Mouse (Mus musculus) cerebellum, adult 9-11 months (tissue): ENCODE data around the gene Nfatc2.

Source experiments
- DNase-seq: peaks from one replicate; pipeline ENCODE4 v3.0.0; 2022

The Nfatc2 gene

DNA sequence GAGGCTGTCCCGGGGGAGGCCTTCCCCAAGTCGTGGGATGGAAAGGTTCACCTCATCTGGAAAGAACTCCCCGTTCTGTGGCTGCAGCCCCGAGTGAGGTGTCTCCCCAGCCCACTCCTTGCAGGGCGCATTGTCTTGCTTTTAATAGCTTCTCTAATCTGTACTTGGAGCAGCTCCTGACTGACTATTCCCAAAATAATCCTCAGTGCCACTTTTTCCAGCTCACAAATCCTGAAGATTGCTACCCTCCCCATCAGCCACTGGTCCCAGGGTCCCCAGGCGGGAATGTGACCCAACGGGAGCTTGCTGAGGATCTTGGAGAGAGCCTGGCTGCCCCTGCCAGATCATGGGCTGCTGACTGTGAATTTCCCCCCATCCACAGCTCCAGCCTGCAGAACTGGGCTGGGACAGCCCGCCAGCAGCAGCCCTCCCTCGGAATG, 6.7 kb upstream of the Nfatc2 start:
- DNase-seq: no peak

DNA sequence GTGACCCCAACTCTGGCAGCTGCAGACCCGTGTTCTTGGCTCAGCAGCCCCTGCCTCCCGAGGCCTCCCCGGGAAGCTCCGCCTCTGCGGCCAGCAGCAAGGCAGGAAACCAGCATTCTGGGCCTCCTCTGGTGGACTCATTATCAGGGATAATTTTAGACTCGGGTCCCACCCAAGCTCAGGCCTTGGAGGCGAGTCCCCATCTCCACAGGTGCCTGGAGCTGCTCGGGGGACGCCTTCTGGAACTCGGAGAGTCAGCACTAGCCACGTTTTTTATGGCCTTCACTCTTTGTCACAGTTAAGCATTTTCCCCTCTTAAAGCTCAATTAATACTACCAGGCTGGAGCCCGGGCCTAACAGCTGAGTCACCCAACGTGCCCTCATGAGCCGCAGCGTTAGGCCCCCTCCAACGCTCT, 3.2 kb upstream of the Nfatc2 start:
- DNase-seq: no peak

DNA sequence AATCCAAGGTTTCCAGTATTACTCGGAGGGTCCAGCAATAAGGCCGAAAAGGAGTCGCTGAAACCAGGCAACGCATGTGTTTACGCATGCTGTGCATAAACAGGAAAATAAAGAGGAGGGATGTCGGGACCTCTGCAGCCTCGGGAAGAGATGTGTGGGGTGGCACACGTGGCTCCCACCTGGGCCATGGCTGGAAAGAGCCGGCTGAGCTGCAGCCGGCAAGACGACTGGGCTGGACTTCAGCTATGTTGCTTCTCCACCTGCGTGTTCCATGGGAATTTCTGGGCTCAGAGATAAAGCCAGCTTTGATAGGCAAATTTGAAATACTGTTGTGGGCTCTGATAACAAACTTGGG, 907 bp upstream of the Nfatc2 start:
- no peak for DNase-seq

DNA sequence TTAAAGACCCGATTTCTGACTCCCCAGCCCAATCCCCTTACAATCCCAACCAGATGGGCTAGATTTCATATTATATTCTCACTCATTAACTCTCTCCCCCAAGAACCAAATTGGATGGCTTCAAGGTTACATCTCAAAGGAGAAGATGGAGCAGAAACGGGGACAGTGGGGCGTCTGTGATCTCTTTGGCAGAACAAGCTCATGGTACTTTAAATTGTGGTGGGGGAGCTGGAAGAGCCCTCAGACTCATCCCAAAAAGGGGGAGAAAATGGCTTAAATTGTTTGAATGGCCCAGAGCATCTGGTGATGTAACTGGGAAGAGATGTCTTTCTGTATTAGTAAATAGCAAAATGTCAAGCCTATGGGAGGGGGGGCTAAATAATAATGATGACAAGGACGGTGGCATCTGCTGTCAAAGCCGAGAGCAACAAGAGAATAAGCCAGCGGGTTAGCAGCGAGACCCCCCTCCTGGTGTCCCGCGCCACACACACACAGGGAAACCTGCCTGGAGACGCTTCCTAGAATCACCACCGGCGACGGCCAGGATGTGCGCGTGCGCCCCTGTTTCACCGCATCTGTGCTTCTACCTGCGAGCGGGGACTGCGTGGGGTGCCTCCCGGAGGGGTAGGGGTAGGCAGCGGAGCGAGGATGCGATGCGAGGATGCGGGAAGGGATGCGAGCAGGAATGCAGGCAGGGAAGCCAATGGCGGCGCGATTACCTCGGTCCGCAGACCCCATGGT, 537 bp downstream of the Nfatc2 start:
- DNase-seq: peak; percentile 45

DNA sequence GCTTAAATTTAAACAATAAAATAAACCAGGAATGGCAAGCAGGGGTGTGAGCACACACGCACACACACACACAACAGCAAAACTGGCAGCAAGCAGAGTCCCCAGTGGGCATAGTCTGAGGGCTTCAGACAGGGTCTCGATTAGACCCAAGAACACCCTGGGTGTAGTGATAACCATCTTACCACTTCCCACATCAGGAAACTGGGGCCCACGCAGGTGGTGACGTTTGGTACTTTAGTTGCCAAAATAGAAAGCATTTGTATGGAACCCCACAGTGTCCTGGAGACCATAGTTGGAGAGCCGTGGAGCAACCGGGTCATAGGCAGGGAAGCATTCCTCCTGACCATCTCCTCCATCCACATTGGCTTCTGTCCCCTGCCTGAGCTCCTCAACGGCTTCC, 5.8 kb downstream of the Nfatc2 start:
- DNase-seq: no peak

DNA sequence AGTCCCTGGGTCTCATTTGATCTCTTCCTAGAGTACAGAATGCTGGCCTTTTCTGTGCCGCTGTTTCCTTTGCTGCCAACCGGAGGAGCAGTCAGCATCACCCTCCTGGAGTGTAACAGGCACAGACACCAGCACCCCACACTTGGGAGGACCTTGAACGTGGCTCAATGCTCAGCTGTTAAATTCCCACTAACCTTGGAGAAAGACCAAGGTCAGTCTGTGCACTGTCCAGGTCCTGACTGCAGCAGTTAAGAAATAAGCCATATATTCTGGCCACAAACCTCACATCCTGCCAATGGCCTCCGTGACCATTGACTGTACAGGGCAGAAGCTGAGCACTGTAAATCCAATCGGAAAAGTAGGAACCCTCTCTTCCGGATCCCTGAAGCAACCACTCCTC, 7.8 kb downstream of the Nfatc2 start:
- DNase-seq: no peak

DNA sequence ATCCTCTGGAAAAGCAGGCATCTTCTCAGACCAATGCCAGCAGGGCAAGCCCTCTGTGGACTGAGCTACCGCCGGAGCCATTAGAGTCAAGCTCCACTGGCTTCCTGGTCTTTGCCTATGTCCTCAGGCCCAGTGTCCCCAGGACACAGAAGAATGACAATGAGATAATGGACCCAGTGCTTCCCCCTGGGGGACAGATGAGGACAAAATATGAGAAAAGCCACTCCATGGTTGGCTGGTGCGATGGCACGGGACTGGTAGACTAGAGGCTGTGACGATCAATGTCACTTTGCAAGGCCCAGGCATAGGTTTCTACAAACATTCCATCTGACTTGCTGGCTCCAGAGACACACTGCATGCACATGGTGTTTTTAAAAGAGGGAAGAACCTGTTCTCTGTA, 8.5 kb downstream of the Nfatc2 start:
- no peak for DNase-seq

DNA sequence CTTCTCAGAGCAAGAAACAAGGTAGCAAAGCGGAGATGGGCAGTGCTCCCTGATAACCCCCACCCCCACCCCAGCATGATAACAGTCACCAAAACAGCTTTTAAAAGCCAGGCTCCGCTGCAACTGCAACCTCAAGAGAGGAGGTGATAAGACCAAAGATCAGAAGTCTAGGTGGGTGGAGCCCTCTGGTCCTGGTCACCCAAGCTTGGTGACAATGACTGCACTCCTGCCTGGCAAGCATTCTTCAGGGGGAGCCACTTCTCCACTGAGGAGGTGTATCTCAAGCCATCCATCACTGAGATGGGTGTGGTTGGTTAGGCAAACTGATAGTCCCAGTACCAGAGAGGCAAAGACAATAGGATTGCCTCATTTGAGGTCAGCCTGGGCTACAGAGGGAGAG, 10.4 kb downstream of the Nfatc2 start:
- no peak for DNase-seq

DNA sequence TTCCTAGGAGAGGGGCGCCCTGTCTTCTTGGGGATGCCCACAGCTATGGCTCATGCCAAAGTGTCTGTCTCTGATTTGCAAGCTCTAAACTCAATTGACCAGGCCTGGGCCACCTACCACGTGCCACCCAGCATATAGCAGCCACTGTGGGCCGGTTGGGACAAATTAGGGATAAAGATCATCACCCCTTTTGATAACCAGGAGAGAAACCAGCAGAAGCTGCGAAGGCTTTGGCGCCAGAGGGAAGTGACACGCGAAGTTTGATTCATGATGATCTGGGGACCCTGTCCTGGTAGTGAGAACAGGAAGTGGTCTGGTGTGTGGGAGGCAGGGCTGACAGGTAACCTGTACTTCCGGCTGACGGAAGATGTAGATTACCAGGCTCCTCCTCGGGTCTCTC, 10.9 kb downstream of the Nfatc2 start:
- no peak for DNase-seq

DNA sequence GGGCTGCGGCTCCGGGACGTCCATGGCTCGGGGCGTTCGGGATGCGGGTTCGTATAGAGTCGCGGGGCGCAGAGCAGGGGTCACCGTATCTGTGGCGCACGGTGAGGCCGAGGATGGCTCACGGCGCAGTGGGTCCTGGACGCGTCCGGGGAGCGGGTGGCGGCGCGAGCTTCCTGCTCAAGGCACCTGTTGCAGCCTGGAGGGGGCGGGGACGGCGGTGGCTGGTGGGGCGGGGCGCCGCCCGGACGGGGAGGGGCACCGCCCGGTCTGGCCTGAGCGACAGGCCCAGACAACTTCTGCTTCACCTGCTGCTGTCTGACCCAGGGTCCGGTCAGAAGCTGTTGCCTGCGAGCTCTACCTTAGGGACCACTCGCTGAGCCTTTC, 11.3 kb downstream of the Nfatc2 start:
- no peak for DNase-seq

DNA sequence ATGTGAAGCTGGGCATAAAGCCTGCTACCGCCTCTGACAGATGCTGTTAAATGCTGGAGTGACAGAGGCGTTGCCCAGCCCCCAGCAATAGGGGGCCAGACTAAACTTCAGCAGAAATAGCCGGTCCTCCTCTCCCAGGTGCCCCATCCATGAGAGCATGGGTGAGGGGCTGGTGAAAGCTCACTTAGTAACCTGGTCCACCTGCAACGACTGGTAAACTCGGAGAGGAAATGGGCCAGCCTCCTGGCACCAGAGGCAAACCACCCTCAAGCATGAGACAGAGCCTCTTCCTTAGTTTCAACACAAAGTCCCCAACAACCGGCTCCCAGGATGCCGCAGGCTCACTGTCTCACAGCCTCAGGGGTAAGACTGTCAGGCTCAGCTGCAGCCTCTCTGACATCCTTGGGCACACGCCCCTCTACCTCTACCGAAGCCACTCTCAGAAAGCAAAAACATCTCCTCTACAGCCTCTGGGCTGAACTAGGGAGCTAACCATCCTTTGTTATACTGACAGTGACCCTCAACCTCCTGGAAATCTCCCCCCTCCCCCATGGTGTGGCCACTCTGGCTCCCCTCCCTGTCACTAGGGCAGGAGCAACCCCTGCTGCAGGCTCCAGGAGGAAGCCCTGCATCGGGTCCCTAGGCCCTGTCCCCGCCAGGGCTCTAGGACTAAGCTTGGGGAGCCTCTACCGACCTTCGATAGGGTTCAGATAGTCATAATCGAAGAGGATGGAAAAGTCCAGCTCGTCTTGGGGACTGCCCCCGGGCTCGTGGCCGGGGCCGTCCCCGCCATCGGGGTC, 11.9 kb downstream of the Nfatc2 start:
- DNase-seq: no peak

DNA sequence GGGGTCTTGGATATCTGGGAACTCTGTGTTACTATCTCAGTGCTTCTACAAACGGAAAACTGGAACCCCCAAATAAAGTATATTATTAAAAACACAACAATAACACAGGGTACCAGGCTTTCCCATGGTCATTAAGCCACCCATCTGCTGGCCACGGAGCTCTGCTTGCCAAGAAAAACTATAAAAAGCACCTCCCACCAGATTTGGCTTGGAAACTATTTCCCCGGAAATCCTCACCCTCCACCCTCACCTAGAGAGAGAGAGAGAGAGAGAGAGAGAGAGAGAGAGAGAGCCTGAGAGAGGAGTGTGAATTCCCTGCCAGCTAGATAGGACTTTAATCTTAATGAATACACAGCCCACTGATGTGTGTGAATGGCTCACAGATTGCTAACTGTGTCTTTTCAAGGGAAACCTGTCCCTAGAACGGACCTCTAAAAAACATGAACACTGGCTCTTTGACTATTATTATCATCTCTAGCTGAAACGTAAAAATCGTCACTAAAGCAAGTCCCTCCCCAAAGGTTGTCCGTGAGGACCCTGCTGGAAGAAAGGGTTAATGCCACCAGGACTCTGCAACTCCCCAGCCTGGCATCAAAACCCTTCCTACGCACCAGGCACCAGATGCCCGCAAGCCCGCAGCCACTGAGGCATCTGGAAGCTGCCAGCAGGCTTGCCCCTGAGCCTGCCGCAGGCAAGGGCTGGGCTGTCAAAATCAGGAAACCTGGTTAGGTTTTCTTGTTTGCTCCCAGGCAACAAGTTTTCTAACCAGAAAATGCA, 12.7 kb downstream of the Nfatc2 start:
- DNase-seq: no peak

DNA sequence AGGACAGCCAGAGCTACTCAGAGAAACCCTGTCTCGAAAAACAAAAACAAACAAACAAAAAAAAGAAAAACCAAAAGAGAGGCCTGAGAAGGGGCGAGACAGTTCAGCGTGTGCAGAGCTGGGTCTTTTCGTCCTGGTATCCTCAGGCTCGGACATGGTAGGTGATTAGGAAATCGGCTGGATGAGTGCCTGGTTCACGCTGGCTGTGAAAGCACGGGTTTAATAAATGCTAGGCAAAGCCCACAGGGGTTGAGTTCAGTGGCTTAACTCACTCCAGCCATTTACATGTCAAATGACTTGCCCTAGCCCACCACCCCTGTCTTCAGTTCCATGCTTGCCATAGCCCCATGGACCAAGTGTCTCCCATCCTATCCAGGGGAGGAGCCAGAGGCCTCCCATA, 14.3 kb downstream of the Nfatc2 start:
- no peak for DNase-seq

DNA sequence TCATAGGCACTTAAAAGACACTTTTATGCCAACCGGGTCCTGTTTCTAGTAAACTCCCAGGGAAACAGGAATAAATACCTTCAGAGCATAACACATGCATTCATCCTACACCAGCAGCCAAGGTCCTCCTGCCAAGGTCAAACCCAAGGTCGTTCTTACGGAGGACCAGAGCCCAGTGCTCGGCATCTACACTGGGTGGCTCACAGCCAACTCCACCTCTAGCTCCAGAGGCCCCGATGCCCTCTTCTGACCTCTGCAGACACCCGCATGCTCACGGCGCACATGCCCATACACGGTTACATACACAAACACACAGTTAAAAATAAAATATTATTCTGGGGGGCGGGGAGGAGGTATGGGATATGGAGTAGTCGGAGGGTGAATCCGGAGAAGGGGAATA, 14.9 kb downstream of the Nfatc2 start:
- DNase-seq: peak; percentile 24

DNA sequence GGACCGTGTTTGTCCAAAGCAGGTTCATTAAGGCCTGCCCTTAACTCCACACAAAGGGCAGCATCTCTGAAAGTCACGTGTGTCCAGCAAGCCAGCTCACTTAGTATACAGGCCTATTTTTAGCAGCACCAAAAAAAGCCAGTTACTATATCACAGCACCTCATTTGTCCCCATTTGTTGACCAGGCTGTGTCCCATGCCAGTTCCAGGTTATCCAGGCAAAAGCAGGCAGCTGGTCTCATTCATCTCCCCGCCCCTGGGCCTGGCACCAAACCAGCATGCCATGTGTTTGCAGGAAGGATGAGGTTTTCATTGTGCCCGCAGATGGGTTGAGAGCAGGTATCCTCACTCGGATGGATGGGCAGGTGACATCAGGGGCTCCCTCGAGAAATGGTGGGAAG, 16.6 kb downstream of the Nfatc2 start:
- peak; percentile 92 for DNase-seq

DNA sequence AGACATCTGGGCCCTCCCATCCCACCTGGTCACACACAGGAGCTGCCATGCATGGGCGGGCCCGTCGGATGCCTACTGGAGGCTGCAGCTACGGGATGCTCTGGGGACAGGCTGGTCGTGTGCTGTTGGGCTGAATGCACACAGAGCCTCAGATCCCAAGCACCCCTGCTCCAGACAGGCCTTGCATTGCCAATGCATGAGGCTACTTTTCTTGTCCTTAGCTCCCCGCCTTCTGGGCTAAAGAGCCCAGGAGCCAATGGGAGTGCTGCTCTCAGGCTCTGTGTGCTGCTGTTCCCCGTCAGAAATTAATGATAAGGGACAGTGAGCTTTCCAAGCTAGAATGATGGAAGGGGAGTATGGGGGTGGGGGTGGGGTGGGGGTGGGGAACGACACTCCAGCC, 17.0 kb downstream of the Nfatc2 start:
- peak; percentile 33 for DNase-seq

DNA sequence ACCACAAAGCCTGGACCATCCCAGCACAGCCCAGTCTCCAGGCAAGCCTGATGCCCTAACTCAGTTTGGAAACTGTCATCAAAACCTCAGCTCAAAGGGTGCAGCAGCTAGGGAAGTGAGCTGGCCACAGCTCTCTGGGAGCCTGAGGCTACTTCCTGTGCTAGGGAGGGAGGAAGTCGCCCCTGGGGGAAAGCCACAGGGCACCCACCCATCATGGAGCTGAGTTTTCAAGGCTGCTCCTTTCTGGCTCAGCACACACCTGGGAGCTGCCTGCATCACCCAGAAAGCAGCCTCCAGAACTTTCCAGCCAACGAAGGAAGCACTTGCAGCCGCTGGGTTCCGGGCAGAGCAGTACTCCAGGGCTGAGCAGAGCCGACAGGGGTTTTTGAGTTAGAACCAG, 18.4 kb downstream of the Nfatc2 start:
- DNase-seq: no peak

DNA sequence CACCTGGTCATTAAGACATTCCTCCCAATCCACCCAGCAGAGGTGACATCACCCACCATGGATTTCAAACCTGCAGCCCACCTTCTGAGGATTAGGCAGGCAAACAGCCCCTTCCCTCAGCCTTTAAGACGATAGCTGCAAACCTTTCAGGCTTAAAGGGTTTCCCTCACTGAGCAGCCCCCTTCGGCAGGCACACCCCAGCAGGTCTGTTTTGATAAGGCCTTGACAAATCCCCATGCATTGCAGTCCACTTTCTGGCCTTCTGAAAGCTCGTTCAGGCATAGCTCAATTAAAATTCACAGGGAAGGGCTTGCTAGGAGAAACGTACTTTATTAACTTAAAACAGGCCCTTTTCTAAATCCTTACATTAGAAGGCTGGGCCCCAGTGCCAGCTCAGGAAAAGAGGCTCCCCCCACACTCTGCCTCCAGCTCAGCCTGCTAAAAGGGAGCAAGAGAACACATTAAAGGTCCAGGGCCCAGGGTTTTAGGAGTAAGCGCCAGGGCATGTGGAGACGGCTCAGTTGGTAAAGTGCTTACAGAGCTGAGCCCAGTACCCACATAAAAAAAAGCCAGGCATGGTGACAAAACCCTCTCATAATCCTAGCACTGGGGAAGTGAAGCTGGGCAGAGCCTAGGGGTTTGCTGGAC, 20.1 kb downstream of the Nfatc2 start:
- DNase-seq: no peak

DNA sequence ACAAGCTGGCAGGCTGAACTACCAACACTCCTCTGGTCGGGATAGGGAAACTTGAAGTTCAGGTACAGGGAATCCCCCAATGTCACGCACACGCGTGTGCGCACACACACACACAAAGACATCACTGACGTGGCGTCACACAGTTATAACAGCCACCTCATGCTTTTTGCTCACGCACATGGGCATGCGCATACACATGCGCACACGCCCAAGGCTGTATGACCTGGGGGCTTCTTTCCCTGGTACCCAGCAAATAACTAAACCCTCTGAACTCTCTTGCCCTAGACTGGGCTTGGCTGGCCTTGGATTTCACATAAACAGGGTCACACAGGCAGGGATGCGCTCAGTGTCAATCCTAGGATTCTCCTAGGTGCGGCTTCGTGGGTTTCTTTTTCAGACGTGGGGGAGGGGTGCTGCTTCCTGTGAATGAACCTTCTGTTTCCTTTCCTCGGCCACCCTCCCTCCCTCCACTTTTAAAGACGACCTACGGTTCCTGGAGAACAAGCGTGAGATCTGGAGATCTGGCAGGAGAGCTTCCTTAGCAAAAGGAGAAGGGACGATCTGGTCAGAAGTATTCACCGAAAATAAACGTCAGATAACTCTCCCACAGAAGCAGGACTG, 21.1 kb downstream of the Nfatc2 start:
- no peak for DNase-seq

DNA sequence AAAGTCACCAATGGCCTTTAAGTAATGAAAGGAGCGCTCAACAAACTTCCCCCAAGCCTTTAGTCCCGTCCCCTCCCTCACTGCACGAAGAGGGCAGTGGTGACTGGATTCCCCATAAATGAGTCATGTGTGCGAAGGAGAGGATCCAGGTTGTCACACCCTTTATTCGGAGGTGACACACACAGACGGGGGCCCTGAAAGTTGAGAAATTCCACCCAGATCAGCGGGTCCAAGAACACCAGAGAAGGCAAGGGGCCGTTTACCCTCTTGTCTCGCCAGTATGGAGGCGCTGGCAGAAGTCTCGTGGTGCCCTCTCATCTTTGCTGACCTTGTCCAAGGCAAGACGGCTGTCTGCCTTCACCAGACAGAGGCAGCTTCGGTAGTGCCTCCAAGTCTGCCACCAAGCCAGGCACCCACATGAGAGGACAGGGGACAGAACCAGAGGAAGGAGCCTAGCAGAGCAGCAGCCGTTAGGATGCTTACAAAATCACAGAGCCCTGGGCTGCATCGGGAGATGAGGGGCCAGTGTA, 21.8 kb downstream of the Nfatc2 start:
- no peak for DNase-seq

DNA sequence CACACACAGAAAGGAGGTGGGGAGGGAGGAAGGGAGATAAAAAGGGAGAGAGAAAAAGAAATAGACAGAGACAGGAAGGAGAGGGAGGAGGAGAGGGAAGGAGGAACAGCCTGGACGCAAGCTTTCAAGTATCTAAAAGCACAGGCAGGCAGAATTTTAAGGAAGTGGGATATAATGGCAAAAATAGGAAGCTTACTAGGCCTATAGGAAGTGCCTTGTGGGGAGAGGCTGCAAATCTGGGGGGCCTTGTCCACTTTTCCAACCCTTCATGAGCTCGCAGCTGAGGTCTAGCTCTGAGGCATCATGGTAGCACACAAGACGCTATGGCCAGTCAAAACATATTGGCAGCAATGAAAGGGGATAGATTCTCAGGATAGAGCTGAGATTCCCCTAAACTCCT, 22.3 kb downstream of the Nfatc2 start:
- no peak for DNase-seq

DNA sequence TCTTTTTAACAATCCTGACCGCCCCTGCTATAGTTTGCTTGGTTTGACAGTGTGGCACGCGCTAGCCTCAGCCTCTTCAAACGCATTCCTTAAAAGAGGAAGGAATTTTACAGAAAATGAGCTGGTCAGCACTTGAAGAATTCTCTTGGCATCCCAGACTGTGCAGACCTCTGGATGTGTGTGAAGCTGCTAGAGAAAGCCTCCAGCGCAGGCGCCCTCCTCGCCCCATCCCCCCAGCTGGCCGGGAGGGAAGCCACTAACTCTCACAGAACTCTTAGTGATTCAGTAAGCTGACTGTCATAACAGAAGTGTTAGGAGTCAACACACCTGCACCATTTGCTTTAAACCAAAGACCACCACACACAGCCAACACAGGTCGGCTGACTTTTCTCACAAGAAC, 23.3 kb downstream of the Nfatc2 start:
- no peak for DNase-seq

DNA sequence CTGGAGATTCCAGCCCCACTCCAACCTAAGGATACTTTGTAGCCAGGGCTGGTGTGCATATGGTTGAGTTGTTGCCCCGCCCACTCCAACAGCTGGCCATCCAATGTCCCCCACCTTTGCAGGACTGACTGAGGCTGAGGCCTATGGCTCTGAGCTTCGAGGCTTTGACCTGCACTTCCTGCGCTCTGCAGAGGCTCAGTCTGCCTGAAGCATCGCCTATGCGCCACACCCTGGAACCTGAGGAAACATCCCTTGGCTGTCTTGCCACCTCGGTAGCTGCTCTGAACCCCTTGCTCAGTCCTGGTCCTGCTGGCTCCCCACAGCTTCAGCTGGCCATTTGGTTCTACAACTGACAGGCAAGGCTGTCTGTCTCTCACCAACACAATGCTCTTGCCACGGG, 24.1 kb downstream of the Nfatc2 start:
- no peak for DNase-seq
